Mouse (Mus musculus): ENCODE results near the gene Ube2l3.

DNA sequence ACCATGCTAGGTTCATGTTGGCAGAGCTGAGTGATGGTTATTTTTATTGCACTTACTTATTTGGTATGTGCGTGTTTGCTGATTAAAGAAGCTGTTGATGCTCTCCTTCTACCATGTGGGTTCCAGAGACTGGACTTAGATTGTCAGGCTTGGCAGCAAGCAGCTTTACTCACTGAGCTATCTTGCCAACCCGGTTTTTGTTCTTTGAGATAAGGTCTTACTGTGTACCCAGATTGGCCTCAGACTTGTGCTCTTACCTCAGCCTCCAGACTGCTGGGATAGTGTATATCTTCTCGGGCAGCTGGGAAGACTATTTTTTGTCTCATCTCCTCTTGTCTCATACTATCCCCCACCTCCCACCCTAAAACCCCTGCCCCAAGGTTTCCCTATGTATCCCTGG, 35.2 kb upstream of the Ube2l3 start:
- no peak for TF ChIP-seq POLR2A (IDR thresholded peaks at IDR 0.05; ENCODE audit: borderline replicate concordance, insufficient read depth, low read length)
- no peak for TF ChIP-seq CTCF (IDR thresholded peaks at IDR 0.05; ENCODE audit: borderline replicate concordance, insufficient read depth, low read depth, low read length)

All from cerebellum, adult 2 months (tissue).